Mouse (Mus musculus) heart, adult 2 months (tissue): Measurements from ENCODE around the gene Phlpp1. TPM values are rescaled to one million over a fixed set of nuclear protein-coding genes. Genes with fewer than 3 reads are reported as not detected.

Experiments used
- DNase-seq, 2 experiments: peaks; one replicate each; pipeline ENCODE4 v3.0.0; 2021
- H3K27ac ChIP-seq: fragments of 200-600 bp; 2 replicates; pipeline ENCODE4 v1.8.1; 2022
- H3K27me3 ChIP-seq: fragments of 200-500 bp; 2 replicates; pipeline ENCODE4 v1.6.1; 2012; ENCODE audit warnings: mild to moderate bottlenecking, low read length, inconsistent platforms, mixed read lengths; ENCODE audit not compliant: control insufficient read depth, insufficient read depth
- H3K36me3 ChIP-seq: fragments of 200-500 bp; 2 replicates; pipeline ENCODE4 v1.6.1; 2012; ENCODE audit warnings: low read length, inconsistent platforms; ENCODE audit not compliant: control insufficient read depth, insufficient read depth
- H3K4me1 ChIP-seq: fragments of 200-500 bp; 2 replicates; pipeline ENCODE4 v1.6.1; 2011; ENCODE audit warnings: low read length; ENCODE audit not compliant: control insufficient read depth, insufficient read depth
- H3K4me3 ChIP-seq: fragments of 200-600 bp; 2 replicates; pipeline ENCODE4 v1.8.1; 2022
- H3K79me2 ChIP-seq: fragments of 200-500 bp; replicated peaks from 2 replicates; pipeline ENCODE4 v1.6.1; 2012; ENCODE audit warnings: mild to moderate bottlenecking, inconsistent platforms, low read length, moderate library complexity, mixed read lengths; ENCODE audit not compliant: control insufficient read depth, insufficient read depth
- H3K9ac ChIP-seq: fragments of 200-500 bp; 2 replicates; pipeline ENCODE4 v1.6.1; 2012; ENCODE audit warnings: low read depth, mild to moderate bottlenecking, control low read depth, inconsistent platforms, low read length, mixed read lengths
- CTCF ChIP-seq: fragments of 200-600 bp; IDR thresholded peaks from 2 replicates; pipeline ENCODE4 v1.8.1; 2022; ENCODE audit warnings: antibody characterized with exemption, mild to moderate bottlenecking, moderate library complexity
- EP300 ChIP-seq: fragments of 200-500 bp; IDR thresholded peaks from 2 replicates; pipeline ENCODE4 v1.6.1; 2011; ENCODE audit warnings: low read depth, low read length, control low read depth; ENCODE audit not compliant: insufficient read depth
- POLR2A ChIP-seq: fragments of 200-500 bp; IDR thresholded peaks from 2 replicates; pipeline ENCODE4 v1.6.1; 2011; ENCODE audit warnings: mild to moderate bottlenecking, low read depth, low read length, control low read depth; ENCODE audit not compliant: insufficient read depth
- WGBS: fragments of 180-500 bp; shearing (Covaris S2); methylation state at CpG from one replicate; pipeline ENCODE4 v1.1.7; 2018; 5-methylcytosine and 5-hydroxymethylcytosine counted together
- intact Hi-C: fragments of 180-260 bp; cut with DNase I; formaldehyde crosslinking; loops from one replicate; pipeline ENCODE4 v1.15.1; 2025
- polyA plus RNA-seq: library from polyadenylated mRNA; depleted of rRNA; stranded (reverse); fragments of >200 nt; gene quantifications from 2 replicates; pipeline ENCODE4 v1.2.3, GENCODE M21; 2012
- total RNA-seq, 2 experiments: library from RNA; stranded (reverse); gene quantifications; 2 replicates each; pipeline ENCODE4 v1.2.3; 2021

The Phlpp1 gene
- total and polyA plus RNA-seq, 3 experiments, result 9.6 to 17.2 (median 16.3) TPM

- DNase-seq, result no peak
- no peak overlapping the region for H3K4me3 ChIP-seq
- intact Hi-C loops, result loop anchor here (2.0 kb wide), 1 partner anchor 13 kb away; no protein-coding TSS in a partner anchor
- H3K36me3 ChIP-seq, result peaks cover 21% of the 10 kb centered on the region
- H3K9ac ChIP-seq, result no peak overlapping the region
- TF ChIP-seq CTCF (no peak), EP300 (no peak), POLR2A (no peak)
- no peak overlapping the region for H3K27ac ChIP-seq
- H3K4me1 ChIP-seq, result peaks cover 7% of the 10 kb centered on the region
- H3K79me2 ChIP-seq, result peaks cover 9% of the 10 kb centered on the region
- 93% methylated on average over 2 of the region's 2 CpGs for WGBS
- no peaks in the 10 kb centered on the region for H3K27me3 ChIP-seq
Observed at GRCm38 (mm10) chr1:106183701-106184100, 12.1 kb downstream of the Phlpp1 start.

- Histone ChIP-seq H3K27ac (no peak overlapping the region), H3K79me2 (peaks cover 9% of the 10 kb centered on the region), H3K9ac (no peak overlapping the region), H3K4me1 (peaks cover 11% of the 10 kb centered on the region), H3K4me3 (no peak overlapping the region), H3K36me3 (peaks cover 18% of the 10 kb centered on the region), H3K27me3 (no peaks in the 10 kb centered on the region)
- no peak for TF ChIP-seq CTCF
- no peak for TF ChIP-seq EP300
- TF ChIP-seq POLR2A, result no peak
- intact Hi-C loops, result no loop called here
- DNase-seq, result no peak
- WGBS, result 61% methylated on average over 4 of the region's 4 CpGs
Observed at GRCm38 (mm10) chr1:106184780-106185460, 13.4 kb downstream of the Phlpp1 start.

- no peak for TF ChIP-seq POLR2A
- no peak for TF ChIP-seq EP300
- no peak for TF ChIP-seq CTCF
- intact Hi-C loops, result no loop called here
- Histone ChIP-seq H3K27ac (no peak overlapping the region), H3K4me1 (peaks cover 12% of the 10 kb centered on the region), H3K36me3 (peaks cover 18% of the 10 kb centered on the region), H3K4me3 (no peak overlapping the region), H3K9ac (no peak overlapping the region), H3K27me3 (no peaks in the 10 kb centered on the region), H3K79me2 (peaks cover 9% of the 10 kb centered on the region)
- WGBS, result 57% methylated on average over 2 of the region's 2 CpGs
- no peak for DNase-seq
Observed at GRCm38 (mm10) chr1:106185461-106185924, 13.9 kb downstream of the Phlpp1 start.

- Histone ChIP-seq H3K9ac (no peak overlapping the region), H3K79me2 (peaks cover 9% of the 10 kb centered on the region), H3K27me3 (no peaks in the 10 kb centered on the region), H3K36me3 (peaks cover 18% of the 10 kb centered on the region), H3K4me3 (no peak overlapping the region), H3K4me1 (peaks cover 12% of the 10 kb centered on the region), H3K27ac (no peak overlapping the region)
- intact Hi-C loops, result no loop called here
- 71% methylated on average over 2 of the region's 2 CpGs for WGBS
- no peak for DNase-seq
- TF ChIP-seq POLR2A, result no peak
- no peak for TF ChIP-seq CTCF
- no peak for TF ChIP-seq EP300
Observed at GRCm38 (mm10) chr1:106186062-106186461, 14.5 kb downstream of the Phlpp1 start.

GRCm38 (mm10) chr1:106187480-106187879 lies 15.9 kb downstream of the Phlpp1 start:
- H3K4me1 ChIP-seq, result peaks cover 12% of the 10 kb centered on the region
- peaks cover 11% of the 10 kb centered on the region for H3K36me3 ChIP-seq
- intact Hi-C loops, result no loop called here
- no peak overlapping the region for H3K4me3 ChIP-seq
- no peak for DNase-seq
- H3K27ac ChIP-seq, result no peak overlapping the region
- H3K27me3 ChIP-seq, result no peaks in the 10 kb centered on the region
- H3K79me2 ChIP-seq, result peaks cover 7% of the 10 kb centered on the region
- H3K9ac ChIP-seq, result no peak overlapping the region
- TF ChIP-seq POLR2A (no peak), EP300 (no peak), CTCF (no peak)

GRCm38 (mm10) chr1:106188756-106189155 lies 17.2 kb downstream of the Phlpp1 start:
- peaks cover 14% of the 10 kb centered on the region for H3K36me3 ChIP-seq
- intact Hi-C loops, result no loop called here
- TF ChIP-seq CTCF (no peak), EP300 (no peak), POLR2A (no peak)

More at GRCm38 (mm10) chr1:106188756-106189155, 17.2 kb downstream of the Phlpp1 start:
- H3K4me1 ChIP-seq, result peaks cover 15% of the 10 kb centered on the region
- no peaks in the 10 kb centered on the region for H3K27me3 ChIP-seq
- H3K9ac ChIP-seq, result no peak overlapping the region
- H3K4me3 ChIP-seq, result no peak overlapping the region
- WGBS, result 95% methylated on average over 3 of the region's 3 CpGs
- no peak for DNase-seq
- peak overlapping the region; percentile 42; the same call in 1 of the 2 replicates for H3K27ac ChIP-seq
- peaks cover 11% of the 10 kb centered on the region for H3K79me2 ChIP-seq
